In the genomic region with DNA sequence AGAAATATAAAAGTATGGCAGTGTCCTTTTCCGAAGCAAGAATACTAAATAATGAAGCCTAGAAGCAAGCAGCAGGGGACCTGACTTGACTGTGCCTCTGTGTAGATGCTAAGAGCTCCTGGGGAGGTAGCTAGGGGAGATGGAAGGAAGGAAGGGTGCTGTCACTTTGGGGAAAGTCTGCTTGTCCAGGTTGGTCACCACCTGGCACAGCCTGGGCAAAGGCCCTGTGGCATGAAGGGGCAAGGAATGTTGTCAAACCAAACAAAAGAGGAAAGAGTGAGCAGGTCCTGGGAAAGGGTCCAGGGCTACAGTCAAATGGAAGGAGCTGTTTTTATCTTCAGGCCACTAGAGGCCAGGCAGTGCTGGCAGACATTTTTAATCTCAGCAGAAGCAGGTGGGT, we compare ENCODE assay signal across 2 mouse cellular contexts.
TF ChIP-seq lines count a peak whose summit lies in the region.

No protein-coding gene starts in this region.

TF ChIP-seq in MEL, 35 proteins besides CTCF, POLR2A, EP300 and RAD21:
- TF ChIP-seq SMC3 (IDR thresholded peaks at IDR 0.05; ENCODE audit: low read depth, low read length) = peak; percentile 9; the same call in 1 of the 2 replicates
- TF ChIP-seq GABPA (IDR thresholded peaks at IDR 0.05; ENCODE audit: low read depth, low read length) = no peak
TF ChIP-seq in MEL: peak in this region for 1.

TF ChIP-seq in myocyte, 11 proteins besides CTCF, POLR2A, EP300 and RAD21:
- TF ChIP-seq POLR2AphosphoS2 (IDR thresholded peaks at IDR 0.05; ENCODE audit: insufficient read length, low read depth) (peak; percentile 51), TCF3 (IDR thresholded peaks at IDR 0.05; ENCODE audit: insufficient read length, low read depth) (no peak)
